Mouse (Mus musculus): ENCODE measurements around the gene Tnn. TPM values are rescaled to one million over a fixed set of nuclear protein-coding genes. Genes with fewer than 3 reads are reported as not detected.

The Tnn gene
- not detected in 2 replicates for total RNA-seq (2017)

GRCm38 (mm10) chr1:160153480-160153879, at the start of gene Tnn:
Tnn (minus strand) TSS chr1:160153580.
- no peak for ATAC-seq (replicated peaks; ENCODE audit: low read depth, poor library complexity, severe bottlenecking)

- peak; percentile 40 for ATAC-seq (replicated peaks; ENCODE audit: low read depth, poor library complexity, severe bottlenecking)
Observed at GRCm38 (mm10) chr1:160195337-160195663, 41.9 kb upstream of the Tnn start.

GRCm38 (mm10) chr1:160194529-160195336, 41.4 kb upstream of the Tnn start, which contains the start of gene Mrps14:
Mrps14 (plus strand) TSS chr1:160195215.
- ATAC-seq (replicated peaks; ENCODE audit: low read depth, poor library complexity, severe bottlenecking), result peak; percentile 98

GRCm38 (mm10) chr1:160184506-160184905, 31.1 kb upstream of the Tnn start:
- peak; percentile 64 for ATAC-seq (replicated peaks; ENCODE audit: low read depth, poor library complexity, severe bottlenecking)

GRCm38 (mm10) chr1:160181216-160181615, 27.8 kb upstream of the Tnn start:
- ATAC-seq (replicated peaks; ENCODE audit: low read depth, poor library complexity, severe bottlenecking), result no peak

GRCm38 (mm10) chr1:160176903-160177302, 23.5 kb upstream of the Tnn start:
- ATAC-seq (replicated peaks; ENCODE audit: low read depth, poor library complexity, severe bottlenecking), result no peak

GRCm38 (mm10) chr1:160166600-160166999, 13.2 kb upstream of the Tnn start:
- ATAC-seq (replicated peaks; ENCODE audit: low read depth, poor library complexity, severe bottlenecking), result no peak

GRCm38 (mm10) chr1:160158190-160158589, 4.8 kb upstream of the Tnn start:
- no peak for ATAC-seq (replicated peaks; ENCODE audit: low read depth, poor library complexity, severe bottlenecking)

GRCm38 (mm10) chr1:160150726-160151125, 2.7 kb downstream of the Tnn start:
- no peak for ATAC-seq (replicated peaks; ENCODE audit: low read depth, poor library complexity, severe bottlenecking)

- no peak for ATAC-seq (replicated peaks; ENCODE audit: low read depth, poor library complexity, severe bottlenecking)
Observed at GRCm38 (mm10) chr1:160149291-160149906, 4.0 kb downstream of the Tnn start.

- no peak for ATAC-seq (replicated peaks; ENCODE audit: low read depth, poor library complexity, severe bottlenecking)
Observed at GRCm38 (mm10) chr1:160147274-160147673, 6.1 kb downstream of the Tnn start.

GRCm38 (mm10) chr1:160145606-160146005, 7.8 kb downstream of the Tnn start:
- no peak for ATAC-seq (replicated peaks; ENCODE audit: low read depth, poor library complexity, severe bottlenecking)

- no peak for ATAC-seq (replicated peaks; ENCODE audit: low read depth, poor library complexity, severe bottlenecking)
Observed at GRCm38 (mm10) chr1:160144343-160144742, 9.0 kb downstream of the Tnn start.

GRCm38 (mm10) chr1:160136362-160136890, 17.0 kb downstream of the Tnn start:
- ATAC-seq (replicated peaks; ENCODE audit: low read depth, poor library complexity, severe bottlenecking), result no peak

- ATAC-seq (replicated peaks; ENCODE audit: low read depth, poor library complexity, severe bottlenecking), result no peak
Observed at GRCm38 (mm10) chr1:160133464-160134079, 19.8 kb downstream of the Tnn start.

- no peak for ATAC-seq (replicated peaks; ENCODE audit: low read depth, poor library complexity, severe bottlenecking)
Observed at GRCm38 (mm10) chr1:160123957-160124356, 29.4 kb downstream of the Tnn start.

GRCm38 (mm10) chr1:160108604-160109003, 44.8 kb downstream of the Tnn start:
- ATAC-seq (replicated peaks; ENCODE audit: low read depth, poor library complexity, severe bottlenecking), result no peak

- ATAC-seq (replicated peaks; ENCODE audit: low read depth, poor library complexity, severe bottlenecking), result no peak
Observed at GRCm38 (mm10) chr1:160105426-160105825, 48.0 kb downstream of the Tnn start.

- no peak for ATAC-seq (replicated peaks; ENCODE audit: low read depth, poor library complexity, severe bottlenecking)
Observed at GRCm38 (mm10) chr1:160100996-160101395, 52.4 kb downstream of the Tnn start.

GRCm38 (mm10) chr1:160099659-160100302, 53.6 kb downstream of the Tnn start:
- peak; percentile 54; the same call in 1 of the 2 replicates for ATAC-seq (replicated peaks; ENCODE audit: low read depth, poor library complexity, severe bottlenecking)

Measured in common myeloid progenitor, adult 5-6 weeks (primary cell).